In the genomic region with DNA sequence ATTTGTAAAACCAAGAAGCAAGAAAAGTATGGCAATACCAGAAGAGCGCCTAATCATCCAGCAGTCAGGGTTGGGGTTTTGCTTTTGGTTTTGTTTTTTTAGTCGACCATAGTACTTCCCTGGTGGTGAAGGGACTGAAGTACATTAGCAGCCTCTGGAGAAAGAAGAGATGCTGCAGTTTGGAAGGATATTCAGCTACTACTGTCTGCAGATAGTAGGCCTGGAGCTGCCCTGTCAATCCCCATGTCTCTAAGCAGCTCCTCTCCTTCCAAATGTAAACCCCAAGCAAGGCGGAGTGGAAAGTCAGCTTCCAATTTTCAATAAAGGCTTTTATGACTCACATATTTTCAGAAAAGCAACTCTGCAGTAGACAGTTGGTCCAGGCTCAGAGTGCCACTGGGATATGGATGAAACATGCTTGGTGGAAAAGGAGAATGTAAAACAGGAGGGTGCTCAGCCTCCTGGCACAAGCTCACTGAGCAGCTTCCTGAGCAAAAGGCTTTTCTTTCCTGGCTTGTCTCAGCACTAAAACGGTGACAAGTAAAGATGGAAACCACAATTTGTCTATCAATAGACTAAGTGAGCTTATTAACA, we compare ENCODE assay signal across 30 mouse cellular contexts. TPM values are rescaled to one million over a fixed set of nuclear protein-coding genes. Genes with fewer than 3 reads are reported as not detected.
DNase-seq lines count a peak whose midpoint lies in the region; TF ChIP-seq lines count a peak whose summit lies in the region.
"Had no signal": no experiment of that assay in that cellular context is flagged by ENCODE, and none has a peak within 500 bp of the region (broad histone marks: within the 10 kb centered on the region; RNA-seq: fewer than 3 reads in every experiment).

No protein-coding gene starts in this region.

- H3K27ac ChIP-seq in kidney, adult 2 months (ENCODE audit: insufficient read depth, low read depth, low read length): no peak overlapping the region
- H3K27ac ChIP-seq: forebrain, embryonic 12.5 days; heart, adult 2 months; hindbrain, embryonic 13.5 days; limb, embryonic 12.5 days; lung, embryonic 15.5 days; midbrain, embryonic 10.5 days; midbrain, embryonic 15.5 days; stomach, embryonic 15.5 days had no signal

- H3K36me3 ChIP-seq in myocyte (ENCODE audit: control insufficient read depth, insufficient read depth): peaks cover 15% of the 10 kb centered on the region
- no peaks in the 10 kb centered on the region for H3K36me3 ChIP-seq in kidney, adult 2 months (ENCODE audit: control insufficient read depth, insufficient read depth, low read length)
- H3K36me3 ChIP-seq: forebrain, embryonic 12.5 days; heart, embryonic 12.5 days; hindbrain, embryonic 13.5 days; limb, embryonic 12.5 days; lung, embryonic 15.5 days; midbrain, embryonic 10.5 days; midbrain, embryonic 15.5 days; stomach, embryonic 15.5 days had no signal

- peaks cover 98% of the 10 kb centered on the region for H3K79me2 ChIP-seq in myocyte (ENCODE audit: control insufficient read depth, insufficient read depth)

- H3K27me3 ChIP-seq in myocyte (ENCODE audit: control insufficient read depth, insufficient read depth, insufficient read length): no peaks in the 10 kb centered on the region
- H3K27me3 ChIP-seq in kidney, adult 2 months (replicated peaks; ENCODE audit: control insufficient read depth, insufficient read depth, low read length): no peaks in the 10 kb centered on the region
- H3K27me3 ChIP-seq: forebrain, embryonic 12.5 days; heart, embryonic 12.5 days; hindbrain, embryonic 13.5 days; limb, embryonic 12.5 days; lung, embryonic 15.5 days; midbrain, embryonic 15.5 days; stomach, embryonic 15.5 days had no signal

- H3K4me1 ChIP-seq in kidney, adult 2 months (ENCODE audit: control insufficient read depth, insufficient read depth, low read length): no peaks in the 10 kb centered on the region
- H3K4me1 ChIP-seq: forebrain, embryonic 12.5 days; heart, embryonic 12.5 days; hindbrain, embryonic 13.5 days; limb, embryonic 12.5 days; lung, embryonic 15.5 days; midbrain, embryonic 10.5 days; midbrain, embryonic 15.5 days; stomach, embryonic 15.5 days had no signal

- H3ac ChIP-seq in myocyte (ENCODE audit: control insufficient read depth, insufficient read length): no peak overlapping the region

- peak; percentile 5 to 15 for DNase-seq in cerebellum, postnatal 14 days
- no peak for DNase-seq in cerebellum, postnatal 4 days (ENCODE audit: low spot score in 2 of 2)
- peak; percentile 8 for DNase-seq in layer of hippocampus, adult 9-11 months
- no peak for DNase-seq in layer of hippocampus, postnatal 25 days (ENCODE audit: extremely low spot score in 1 of 2, low spot score in 1 of 2)
- peak; percentile 58 for DNase-seq in 3T3-L1 (ENCODE audit: low read depth, low spot score)
- DNase-seq in kidney, adult 2 months: no peak
- DNase-seq: adrenal gland, adult 2 months; adrenal gland, postnatal 36 days; cerebellum, adult 8-10 months; heart, adult 2 months; heart, postnatal 4 days; kidney, adult 18-20 months; kidney, postnatal 36 days; thymus, adult 18-20 months; thymus, postnatal 36 days had no signal

- no peak for TF ChIP-seq POLR2A in myocyte (IDR thresholded peaks at IDR 0.05; ENCODE audit: insufficient read length, low read depth)
- TF ChIP-seq POLR2A in kidney, adult 2 months (IDR thresholded peaks at IDR 0.05; ENCODE audit: low read depth, low read length): no peak

- 87% methylated on average over 4 of the region's 4 CpGs for WGBS in kidney, adult 2 months

- no peak overlapping the region for H3K4me3 ChIP-seq in myocyte
- H3K4me3 ChIP-seq in kidney, adult 2 months (ENCODE audit: insufficient read depth, low read depth, low read length): no peak overlapping the region
- H3K4me3 ChIP-seq: erythroblast, embryonic 14.5 days; forebrain, embryonic 12.5 days; heart, adult 2 months; heart, embryonic 12.5 days; hindbrain, embryonic 13.5 days; limb, embryonic 12.5 days; lung, embryonic 15.5 days; midbrain, embryonic 10.5 days; midbrain, embryonic 15.5 days; stomach, embryonic 15.5 days had no signal

- H3K4me2 ChIP-seq in myocyte (ENCODE audit: low read depth): peak overlapping the region; percentile 62
- H3K4me2 ChIP-seq: forebrain, embryonic 12.5 days; heart, embryonic 12.5 days; hindbrain, embryonic 13.5 days; limb, embryonic 12.5 days; liver, embryonic 11.5 days; lung, embryonic 15.5 days; midbrain, embryonic 15.5 days; stomach, embryonic 15.5 days had no signal

- no peak for TF ChIP-seq CTCF in kidney, adult 2 months (conservative IDR thresholded peaks at IDR 0.05; ENCODE audit: insufficient read depth, insufficient read length, low read depth, low read length)

TF ChIP-seq in myocyte, 11 proteins besides CTCF, POLR2A, EP300 and RAD21:
- TF ChIP-seq MAX (IDR thresholded peaks at IDR 0.05; ENCODE audit: low read depth) (no peak), CEBPB (IDR thresholded peaks at IDR 0.05; ENCODE audit: insufficient read depth, poor library complexity, severe bottlenecking) (no peak), MYOG (IDR thresholded peaks at IDR 0.05; ENCODE audit: control insufficient read depth in 1 of 3, insufficient read depth in 1 of 3, insufficient read length in 2 of 3, low read depth in 2 of 3) (no peak), MYOD1 (IDR thresholded peaks at IDR 0.05; ENCODE audit: control insufficient read depth in 1 of 3, insufficient read length in 2 of 3, low read depth in 2 of 3) (no peak)

RNA-seq across cellular contexts. Expression of a gene that starts 10.9 kb away (rescaled TPM):
- total RNA-seq in layer of hippocampus, postnatal 25 days (2021): 1 to 10 TPM; 6.3 to 8.5 TPM
- polyA plus RNA-seq in myocyte (2012; fragmentation: generic; extraction: Trizol): 115 TPM
- 6.0 and 6.3 TPM in 2 replicates for polyA plus RNA-seq in kidney, adult 2 months (2012; rRNA removed)
- total RNA-seq: common myeloid progenitor, adult 5-6 weeks; megakaryocyte progenitor cell, adult 5-6 weeks; neutrophil, adult 5-6 weeks had no signal
- polyA plus RNA-seq: CD4-positive, CD25-positive, alpha-beta regulatory T cell, adult 4 months had no signal

Comparison
In these comparisons a context has a peak if more than half of its experiments do, and no peak if none do; other contexts are left out.
1. DNase-seq: peak in cerebellum, postnatal 14 days (2 of 2), layer of hippocampus, adult 9-11 months (single experiment) and 3T3-L1 (single experiment); none in cerebellum, postnatal 4 days (0 of 2), layer of hippocampus, postnatal 25 days (0 of 2) and kidney, adult 2 months (single experiment).
2. RNA of a gene that starts 10.9 kb away (polyA plus RNA-seq): 115 TPM in myocyte (single experiment); 6.0 to 6.3 TPM in kidney, adult 2 months; every median in the first group is over 10 times any median in the second.